Mouse (Mus musculus) kidney, postnatal 4 days (tissue): ENCODE data around the gene Bbs1.
A peak's percentile ranks its signal among the peaks of the same experiment; 100 is the strongest.
"Not testable (repeated sequence)": the region's sequence is repeated elsewhere in the genome, so short reads cannot be mapped to it uniquely, and the experiment has no call there.

Source experiments
- DNase-seq, 2 experiments: peaks; one replicate each; pipeline ENCODE4 v3.0.0; 2021; ENCODE audit warnings: mixed read lengths in 2 of 2

Bbs1 gene

GRCm38 (mm10) chr19:4879324-4879703, 27.1 kb downstream of the Bbs1 start:
- no peak for DNase-seq

DNA sequence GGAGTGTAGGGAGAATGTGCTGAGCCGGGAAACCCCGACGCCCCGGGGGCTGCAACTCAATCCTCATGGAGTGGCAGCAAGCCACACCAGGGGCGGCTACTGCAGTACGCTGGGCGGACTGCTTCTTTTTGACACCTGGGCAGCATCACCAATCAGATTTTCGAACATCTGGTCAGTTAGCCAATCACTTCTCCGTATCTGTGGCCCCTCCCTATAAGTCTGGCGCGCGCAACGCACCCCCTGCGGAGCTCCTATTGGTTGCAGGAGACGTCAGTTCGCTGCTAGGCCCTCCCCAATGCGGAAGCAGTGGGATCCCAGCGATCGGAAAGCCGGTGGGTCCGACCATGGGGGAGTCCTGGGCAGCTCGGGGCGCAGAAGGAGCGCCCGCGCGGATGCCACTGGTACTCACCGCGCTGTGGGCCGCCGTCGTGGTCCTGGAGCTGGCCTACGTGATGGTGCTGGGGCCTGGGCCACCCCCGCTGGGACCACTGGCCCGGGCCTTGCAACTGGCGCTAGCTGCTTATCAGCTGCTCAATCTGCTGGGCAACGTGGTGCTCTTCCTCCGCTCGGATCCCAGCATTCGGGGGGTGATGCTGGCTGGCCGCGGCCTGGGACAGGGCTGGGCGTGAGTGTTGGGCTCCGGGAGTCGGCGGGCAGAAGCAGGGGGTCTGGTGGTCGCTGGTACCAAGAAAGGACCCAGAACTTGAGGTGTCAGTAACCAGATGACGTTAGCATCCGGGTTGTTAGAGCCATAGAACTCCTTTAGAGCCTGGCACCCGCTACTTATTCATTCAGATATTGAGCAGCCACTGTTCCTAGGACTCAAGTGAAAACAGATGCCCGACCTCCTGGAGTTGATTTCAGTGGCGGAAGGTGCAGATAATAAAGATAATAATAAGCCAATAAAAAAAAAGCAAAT, 27.8 kb downstream of the Bbs1 start, which contains the start of gene Zdhhc24:
Zdhhc24 (plus strand) TSS at position 264 of the 919 bp plus-strand sequence.
- DNase-seq: peak; percentile 96

- DNase-seq: peak; percentile 63 to 72
Measured at GRCm38 (mm10) chr19:4877785-4878184, 28.6 kb downstream of the Bbs1 start, which contains the start of gene Actn3. Gene Actn3 (minus strand): TSS chr19:4877909.

GRCm38 (mm10) chr19:4876755-4877154, 29.7 kb downstream of the Bbs1 start:
- DNase-seq: no peak

- no peak for DNase-seq
Measured at GRCm38 (mm10) chr19:4876241-4876640, 30.2 kb downstream of the Bbs1 start.

DNA sequence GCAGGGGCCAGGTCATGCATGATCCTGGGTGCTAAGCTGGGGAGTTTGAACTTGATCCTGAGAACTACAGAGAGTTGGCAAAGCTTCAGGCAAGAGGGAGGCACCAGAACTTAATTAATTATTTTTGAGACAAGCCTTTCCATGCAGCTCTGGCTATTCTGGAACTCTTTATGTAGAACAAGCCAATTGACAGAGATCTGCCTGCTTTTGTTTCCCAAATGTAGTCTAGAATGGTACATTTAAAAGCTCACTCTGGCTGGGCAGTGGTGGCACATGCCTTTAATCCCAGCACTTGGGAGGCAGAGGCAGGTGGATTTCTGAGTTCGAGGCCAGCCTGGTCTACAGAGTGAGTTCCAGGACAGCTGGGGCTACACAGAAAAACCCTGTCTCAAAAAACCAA, 31.8 kb downstream of the Bbs1 start:
- DNase-seq: not testable (repeated sequence)

GRCm38 (mm10) chr19:4865147-4865546, 41.3 kb downstream of the Bbs1 start:
- DNase-seq: peak; percentile 68 to 77

DNA sequence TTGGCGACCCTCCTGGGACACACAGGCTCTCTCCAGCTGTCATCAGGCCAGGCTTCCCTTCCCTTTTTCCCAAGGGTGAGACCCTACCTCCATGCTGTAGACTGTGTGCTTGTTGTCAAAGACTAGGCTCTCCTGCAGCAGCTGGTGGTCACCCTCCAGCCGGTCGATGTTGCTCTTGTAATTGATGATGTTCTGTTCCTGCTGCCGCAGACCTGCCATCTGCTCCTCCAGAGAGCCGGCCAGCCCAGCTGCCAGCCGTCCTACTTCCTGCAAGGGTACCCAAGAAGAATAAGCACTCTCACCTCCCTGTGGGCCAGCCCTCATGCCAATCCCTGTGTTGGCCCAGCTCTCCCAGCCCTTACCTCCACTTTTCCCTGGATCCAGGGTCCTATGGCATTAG, 43.4 kb downstream of the Bbs1 start:
- DNase-seq: no peak

DNA sequence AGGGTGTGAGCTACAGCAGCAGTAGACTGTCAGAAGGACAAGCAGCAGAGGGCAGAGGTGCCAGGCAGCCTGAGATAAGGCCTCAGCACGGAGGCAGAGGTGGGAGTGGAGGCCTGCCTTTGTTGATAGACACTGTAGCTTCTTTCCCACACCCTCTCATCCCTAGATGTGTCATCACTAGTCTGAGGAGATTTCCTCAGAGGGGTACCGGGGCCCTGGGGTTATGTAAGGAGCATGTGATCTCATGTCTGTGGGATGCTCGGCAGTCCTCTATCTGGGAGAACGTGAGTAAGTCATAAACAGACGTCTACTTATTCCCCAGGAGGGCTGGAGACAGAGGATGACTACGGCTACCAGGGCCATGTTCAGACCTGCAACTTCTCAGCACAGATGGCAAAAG, 47.3 kb downstream of the Bbs1 start:
- no peak for DNase-seq

DNA sequence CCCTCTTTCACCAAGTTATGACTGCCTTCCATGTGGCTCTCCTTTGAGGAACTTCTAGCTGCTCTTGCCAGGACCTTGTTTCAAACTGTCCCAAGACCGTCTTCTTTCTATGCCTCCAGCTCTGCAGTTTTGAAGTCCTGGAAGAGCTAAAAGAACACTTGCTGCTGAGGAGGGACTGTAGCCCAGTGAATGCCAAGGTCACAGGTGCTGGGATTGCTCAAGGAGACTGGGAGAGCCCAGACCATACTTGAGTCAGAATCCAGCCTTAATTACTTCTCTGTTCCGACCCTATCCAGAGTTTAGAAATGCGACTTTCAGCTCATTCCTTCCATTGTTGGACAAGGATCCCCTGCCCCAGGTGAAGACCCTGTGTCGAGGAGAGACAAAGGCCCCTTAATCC, 50.5 kb downstream of the Bbs1 start:
- no peak for DNase-seq

DNA sequence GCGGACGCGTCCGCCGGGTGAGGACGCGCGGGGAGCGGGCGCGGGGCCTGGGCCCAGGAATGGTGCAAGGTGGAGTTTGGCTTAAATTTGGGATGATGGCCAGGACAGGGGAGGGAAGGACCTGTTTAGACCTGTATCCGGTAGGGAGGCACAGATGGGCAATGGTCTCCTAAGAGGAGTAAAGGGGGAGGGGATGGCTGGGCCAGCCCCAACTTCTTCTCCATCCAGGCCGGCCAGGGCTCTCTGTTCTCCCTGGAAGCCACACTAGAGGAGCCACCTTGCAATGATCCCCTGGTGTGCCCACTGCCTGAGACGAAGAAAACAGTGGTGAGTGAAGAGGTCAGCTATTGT, 51.0 kb downstream of the Bbs1 start:
- no peak for DNase-seq

DNA sequence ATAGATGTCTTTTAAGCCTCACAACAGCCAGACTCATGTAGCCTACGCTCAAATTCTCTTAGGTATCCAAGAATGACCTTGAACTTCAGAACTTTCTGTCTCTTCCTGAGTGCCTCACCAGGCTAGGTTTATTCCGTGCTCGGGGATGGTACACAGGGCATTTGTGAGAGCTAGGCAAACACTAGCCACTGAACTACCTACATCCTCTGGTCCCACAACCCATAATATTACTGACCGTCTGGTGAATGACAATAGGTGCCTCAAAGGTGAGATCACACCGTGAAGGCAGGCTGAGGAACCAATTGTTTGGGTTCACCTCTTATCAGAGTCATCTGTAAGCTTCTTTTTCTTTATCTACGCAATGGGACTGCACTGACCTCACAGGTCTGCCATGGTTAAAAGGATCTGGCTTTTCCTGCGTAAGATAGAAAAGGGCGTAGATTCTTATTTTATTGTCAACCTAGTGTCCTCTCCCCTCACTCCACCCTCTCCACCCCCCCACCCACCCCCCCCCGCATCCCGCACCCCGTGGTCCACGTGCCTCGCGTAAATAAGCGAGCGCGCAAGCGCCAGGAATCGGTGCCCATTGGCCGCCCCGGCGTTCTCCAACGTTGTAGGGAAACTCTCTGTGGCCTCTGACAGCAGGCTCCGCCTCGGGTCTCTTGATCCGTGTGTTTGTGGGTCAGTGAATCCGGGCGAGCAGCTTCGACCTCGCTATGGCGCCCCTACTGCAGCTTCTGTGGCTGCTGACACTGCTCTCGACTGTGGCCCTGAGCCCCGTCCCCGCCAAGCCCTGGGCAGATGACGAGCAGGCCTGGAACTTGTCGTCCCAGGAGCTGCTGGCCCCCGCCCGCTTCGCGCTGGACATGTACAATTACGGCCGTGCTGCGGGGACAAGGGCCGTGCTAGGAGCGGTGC, 51.6 kb downstream of the Bbs1 start, which contains the start of gene Ctsf:
Ctsf (plus strand) TSS at position 579 of the 918 bp plus-strand sequence.
- peak; percentile 85 to 91 for DNase-seq

GRCm38 (mm10) chr19:4850281-4850680, 56.1 kb downstream of the Bbs1 start:
- no peak for DNase-seq

DNA sequence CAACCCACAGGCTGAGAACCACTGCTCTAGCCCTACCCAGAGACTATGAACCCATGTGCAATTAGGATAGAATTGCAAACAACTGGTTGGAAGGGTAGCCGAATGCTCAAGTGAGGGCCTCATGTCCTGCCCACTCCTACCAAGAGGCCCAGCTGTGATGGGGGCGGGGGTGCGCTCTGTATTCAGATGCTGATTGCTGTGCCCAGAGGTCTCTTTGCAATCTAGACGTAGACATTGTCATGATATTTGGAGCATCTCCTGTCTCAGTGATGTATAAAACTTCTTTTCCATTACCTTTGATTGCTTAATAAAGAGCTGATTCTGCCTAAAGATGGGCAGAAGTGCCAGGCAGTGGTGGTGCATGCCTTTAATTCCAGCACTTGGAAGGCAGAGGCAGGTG, 56.6 kb downstream of the Bbs1 start:
- DNase-seq: no peak

DNA sequence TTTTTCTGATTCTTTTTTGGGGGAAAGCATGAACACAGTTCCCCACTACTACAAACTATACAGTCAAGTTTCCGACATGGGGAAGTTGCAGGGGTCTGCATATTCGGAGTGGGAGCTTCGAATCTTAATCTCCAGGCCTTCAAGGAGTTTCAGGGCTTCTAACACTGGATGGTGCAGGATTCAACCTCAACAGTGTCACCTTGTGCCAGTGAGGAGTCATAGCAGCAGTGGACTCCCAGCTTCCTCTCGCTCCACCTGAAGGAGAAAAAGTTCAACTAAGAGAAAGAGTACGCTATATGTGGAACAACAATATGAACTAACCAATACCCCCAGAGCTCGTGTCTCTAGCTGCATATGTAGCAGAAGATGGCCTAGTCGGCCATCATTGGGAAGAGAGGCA, 58.9 kb downstream of the Bbs1 start:
- DNase-seq: peak; percentile 34 to 51

DNA sequence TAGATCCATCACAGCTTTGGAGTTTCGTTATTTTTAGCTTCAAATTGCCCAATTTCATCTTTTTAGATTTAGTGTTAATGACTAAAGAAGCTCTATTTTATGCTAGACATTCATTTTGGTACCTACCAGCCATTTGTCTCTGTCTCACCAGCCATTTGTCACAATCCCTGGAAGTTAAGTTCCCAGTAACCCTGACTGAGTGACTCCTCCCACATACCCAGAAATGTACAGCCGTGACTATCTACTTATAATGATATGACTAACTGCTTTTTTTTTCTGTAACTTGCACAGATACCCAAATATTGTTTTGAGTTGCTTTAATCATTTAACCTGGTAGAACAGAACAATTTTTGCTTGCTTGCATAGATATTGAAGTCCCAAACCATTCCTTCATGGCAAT, 60.6 kb downstream of the Bbs1 start:
- no peak for DNase-seq

GRCm38 (mm10) chr19:4842611-4843010, 63.8 kb downstream of the Bbs1 start:
- no peak for DNase-seq

GRCm38 (mm10) chr19:4840848-4841247, 65.6 kb downstream of the Bbs1 start:
- no peak for DNase-seq

GRCm38 (mm10) chr19:4839149-4839548, 67.3 kb downstream of the Bbs1 start, which contains the start of the genes Ccs and Ccdc87:
Gene Ccs (minus strand): TSS chr19:4839332.
Gene Ccdc87 (plus strand): TSS chr19:4839366.
- peak; percentile 97 to 98 for DNase-seq

DNA sequence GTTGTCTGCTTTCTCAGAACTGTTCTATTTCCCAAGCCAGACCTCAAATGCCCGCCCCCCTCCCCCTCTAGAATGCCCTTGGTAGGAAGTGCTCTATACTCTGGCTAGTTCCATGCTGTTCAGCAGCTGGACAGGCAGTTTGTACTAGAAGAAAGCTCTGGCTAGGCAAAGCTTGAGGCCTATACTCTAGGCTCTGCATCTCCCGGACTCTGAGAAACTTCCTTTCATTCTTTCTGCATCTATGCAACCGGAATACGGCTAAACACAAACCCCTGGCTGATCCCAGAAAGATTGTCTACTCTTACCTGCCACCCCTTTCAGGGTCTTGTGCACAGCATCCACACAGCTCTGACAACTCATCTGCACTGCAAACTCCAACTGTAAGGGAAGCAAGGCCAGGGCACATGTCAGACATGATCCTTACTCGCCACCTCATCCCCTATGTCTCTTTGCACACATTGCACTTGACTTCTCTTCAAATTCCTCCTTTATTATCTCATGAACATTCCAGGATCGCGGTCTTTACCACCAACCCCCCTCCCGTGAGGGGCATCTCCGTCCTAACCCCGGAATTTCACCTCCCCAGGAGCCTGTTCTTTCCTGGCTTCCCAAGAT, 67.8 kb downstream of the Bbs1 start:
- no peak for DNase-seq

GRCm38 (mm10) chr19:4837049-4837448, 69.4 kb downstream of the Bbs1 start:
- no peak for DNase-seq
